Mouse (Mus musculus) thymus, postnatal 4 days (tissue): ENCODE results near the gene Vtn.
A peak's percentile ranks its signal among the peaks of the same experiment; 100 is the strongest.

Experiments
- DNase-seq: peaks from one replicate; pipeline ENCODE4 v3.0.0; 2021

Vtn gene

DNA sequence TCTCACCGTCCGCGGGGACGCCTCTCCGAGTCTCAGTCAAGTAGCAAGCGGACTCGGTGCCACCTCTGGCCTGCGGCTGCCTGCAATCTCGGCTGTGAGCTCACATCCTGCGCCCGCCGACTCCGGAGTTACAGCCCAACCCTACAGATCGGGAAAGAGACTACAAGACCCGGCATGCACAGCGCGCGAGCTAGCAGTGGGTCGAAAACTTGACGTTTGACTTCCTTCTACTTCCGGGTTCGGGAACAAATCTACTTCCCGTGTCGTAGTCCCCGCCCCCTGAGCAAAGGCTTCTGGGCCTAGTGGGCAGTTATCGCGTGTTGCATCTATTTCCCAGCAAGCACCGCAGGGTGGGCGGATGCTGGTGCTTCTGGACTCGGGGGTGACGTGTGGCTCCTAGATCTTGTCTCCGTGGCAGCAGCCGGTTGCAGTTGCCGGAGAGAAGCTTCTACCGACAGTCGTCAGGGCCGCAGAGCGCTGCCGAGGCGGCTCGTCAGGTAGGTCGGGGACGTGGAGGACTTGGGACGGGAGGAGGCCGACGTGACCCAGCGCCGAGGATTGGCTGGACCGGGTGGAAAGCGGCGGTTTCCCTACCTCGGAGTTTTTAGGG is 37.3 kb downstream of the Vtn start, which contains the start of the genes Tnfaip1 and Ift20:
TSS of gene Tnfaip1 (minus strand) at position 253 of the 610 bp plus-strand sequence.
TSS of gene Ift20 (plus strand) at position 282 of the 610 bp plus-strand sequence.
- DNase-seq: peak; percentile 97

DNA sequence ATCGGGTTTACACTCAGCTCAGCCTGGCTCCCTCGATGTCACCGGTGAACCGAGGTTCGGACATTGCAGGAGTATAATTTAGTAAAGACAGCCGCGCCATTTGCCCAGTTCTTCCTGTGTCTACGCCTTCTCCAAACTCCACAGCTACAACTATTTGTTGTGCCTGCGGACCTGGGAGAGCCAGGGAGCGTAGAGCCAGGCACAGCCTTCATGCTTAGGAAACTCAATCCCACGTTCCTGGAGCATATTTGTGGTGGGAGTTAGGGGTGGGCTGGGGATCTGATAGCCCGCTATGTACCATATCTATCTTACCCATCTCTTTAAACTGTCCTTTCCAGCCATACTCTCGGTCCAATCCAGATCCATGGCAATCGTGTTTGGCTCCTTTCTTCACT is 37.8 kb downstream of the Vtn start:
- no peak for DNase-seq

DNA sequence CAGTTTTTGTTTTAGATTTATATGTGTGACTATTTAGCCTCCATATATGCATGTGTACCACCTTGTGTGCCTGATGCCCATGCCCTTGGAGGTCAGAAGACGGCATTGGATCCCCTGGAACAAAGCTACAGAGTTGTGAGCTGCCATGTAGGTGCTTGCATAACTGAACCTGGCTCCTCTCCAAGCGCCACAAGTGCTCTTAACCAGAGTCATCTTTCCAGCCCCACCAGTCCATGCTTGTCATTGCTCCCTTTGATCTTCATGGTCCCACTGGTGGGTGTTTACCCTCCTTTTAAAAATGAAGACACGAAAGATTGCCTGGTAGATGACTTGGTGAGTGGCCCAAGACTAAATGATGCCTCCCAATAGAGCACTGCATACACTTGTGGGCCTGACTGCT is 41.5 kb downstream of the Vtn start:
- DNase-seq: no peak

DNA sequence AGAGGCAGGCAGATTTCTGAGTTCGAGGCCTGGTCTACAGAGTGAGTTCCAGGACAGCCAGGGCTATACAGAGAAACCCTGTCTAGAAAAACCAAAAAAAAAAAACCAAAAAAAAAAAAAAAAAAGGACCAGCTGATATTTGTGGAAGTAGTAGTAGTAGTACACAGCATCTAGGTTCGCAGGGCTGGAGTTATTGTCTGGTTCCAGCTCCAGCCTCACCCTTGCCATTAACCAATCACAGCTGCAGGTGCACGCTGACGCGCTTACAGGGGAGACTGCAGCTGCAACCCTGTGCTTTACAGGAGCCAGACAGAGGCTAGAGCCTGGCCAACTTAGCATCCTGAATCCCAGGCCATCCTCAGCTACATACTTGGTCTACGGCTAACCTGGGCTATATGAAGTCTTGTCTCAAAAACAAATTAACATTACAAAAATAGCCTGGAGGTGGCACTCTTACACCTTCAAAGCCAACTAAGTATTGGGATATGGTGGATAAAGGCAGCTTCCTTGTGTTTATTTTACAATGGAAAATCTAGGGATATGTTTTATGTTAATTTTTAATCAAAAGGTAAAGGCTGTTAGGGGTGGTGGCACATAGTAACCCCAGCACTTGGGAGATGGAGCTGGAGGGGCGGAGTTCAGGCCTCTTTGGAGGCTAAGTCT is 45.7 kb downstream of the Vtn start:
- DNase-seq: no peak

DNA sequence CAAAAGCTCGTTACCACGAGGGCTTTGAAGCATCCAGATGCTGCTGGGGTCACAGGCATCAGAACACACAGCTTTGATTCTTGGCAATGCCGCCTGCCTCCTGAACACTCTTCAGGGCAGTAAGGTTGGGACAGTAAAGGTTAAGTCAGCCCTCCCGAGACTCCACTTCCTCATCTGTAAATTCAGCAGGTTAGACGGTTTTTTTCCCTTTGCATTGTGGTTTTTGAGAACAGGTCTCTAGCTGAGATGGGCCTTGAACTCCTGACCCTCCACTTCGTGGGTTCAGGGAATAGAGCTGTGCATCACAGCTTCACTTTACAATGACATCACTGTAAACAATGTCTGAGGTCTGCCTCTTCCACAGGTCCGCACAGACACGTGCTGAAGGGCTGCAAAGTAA is 46.3 kb downstream of the Vtn start:
- no peak for DNase-seq

DNA sequence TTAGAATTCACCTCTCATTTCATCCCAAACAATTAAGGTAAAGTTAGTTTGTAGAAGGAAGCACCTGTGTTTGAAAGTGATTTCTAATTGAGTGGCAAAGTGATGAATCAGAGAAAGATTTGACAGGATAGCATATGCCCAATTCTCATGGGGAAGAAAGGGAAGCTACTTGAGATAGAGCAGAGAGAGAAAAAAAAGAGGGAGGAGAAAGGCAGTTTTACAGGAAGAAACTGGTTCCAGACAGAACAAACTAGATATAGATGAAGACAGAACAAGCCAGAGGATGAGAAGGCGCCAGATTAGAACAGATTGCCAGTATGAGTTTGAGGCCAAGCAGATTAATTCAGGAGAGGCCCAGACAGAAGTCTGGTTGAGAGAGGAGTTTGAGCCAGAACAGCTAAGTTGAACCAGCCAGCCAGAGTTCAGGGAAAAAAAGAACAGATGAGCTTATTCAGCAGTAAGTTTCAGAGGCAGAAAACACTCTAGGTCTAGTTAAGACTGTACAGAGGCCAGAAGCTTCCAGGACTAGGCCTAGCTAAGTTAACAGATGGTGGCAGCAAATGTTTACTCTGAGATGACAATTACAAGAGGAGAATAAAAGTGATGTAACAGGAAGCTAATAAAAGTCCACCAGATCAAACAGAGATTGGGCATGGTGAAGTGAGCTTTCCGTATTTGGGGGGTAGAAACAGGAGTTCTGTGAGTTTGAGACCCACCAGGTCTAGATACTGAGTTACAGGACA is 49.0 kb downstream of the Vtn start:
- no peak for DNase-seq

DNA sequence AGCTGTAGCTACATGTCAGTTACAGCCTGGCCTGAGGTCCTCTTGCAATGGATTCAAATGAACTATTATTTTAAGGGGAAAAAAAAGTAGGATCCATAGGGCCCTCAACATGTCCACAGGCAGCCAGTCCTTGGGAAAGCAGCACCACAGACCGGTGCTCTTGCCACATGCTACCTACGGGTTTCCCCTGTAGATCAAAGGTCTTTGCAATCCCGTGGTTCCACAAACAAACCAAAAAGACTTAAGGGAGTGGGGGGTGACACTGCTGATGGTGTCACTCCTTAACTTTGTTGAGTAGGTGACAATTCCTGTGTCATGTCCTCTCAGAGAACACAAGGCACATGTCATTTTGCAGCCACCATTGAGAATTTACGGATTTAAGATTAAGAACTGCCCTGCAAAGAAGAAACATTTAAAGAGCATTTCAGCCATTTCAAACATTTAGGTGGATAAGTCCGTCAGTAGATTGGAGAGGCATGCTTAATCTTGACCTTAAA is 50.6 kb downstream of the Vtn start:
- DNase-seq: no peak

DNA sequence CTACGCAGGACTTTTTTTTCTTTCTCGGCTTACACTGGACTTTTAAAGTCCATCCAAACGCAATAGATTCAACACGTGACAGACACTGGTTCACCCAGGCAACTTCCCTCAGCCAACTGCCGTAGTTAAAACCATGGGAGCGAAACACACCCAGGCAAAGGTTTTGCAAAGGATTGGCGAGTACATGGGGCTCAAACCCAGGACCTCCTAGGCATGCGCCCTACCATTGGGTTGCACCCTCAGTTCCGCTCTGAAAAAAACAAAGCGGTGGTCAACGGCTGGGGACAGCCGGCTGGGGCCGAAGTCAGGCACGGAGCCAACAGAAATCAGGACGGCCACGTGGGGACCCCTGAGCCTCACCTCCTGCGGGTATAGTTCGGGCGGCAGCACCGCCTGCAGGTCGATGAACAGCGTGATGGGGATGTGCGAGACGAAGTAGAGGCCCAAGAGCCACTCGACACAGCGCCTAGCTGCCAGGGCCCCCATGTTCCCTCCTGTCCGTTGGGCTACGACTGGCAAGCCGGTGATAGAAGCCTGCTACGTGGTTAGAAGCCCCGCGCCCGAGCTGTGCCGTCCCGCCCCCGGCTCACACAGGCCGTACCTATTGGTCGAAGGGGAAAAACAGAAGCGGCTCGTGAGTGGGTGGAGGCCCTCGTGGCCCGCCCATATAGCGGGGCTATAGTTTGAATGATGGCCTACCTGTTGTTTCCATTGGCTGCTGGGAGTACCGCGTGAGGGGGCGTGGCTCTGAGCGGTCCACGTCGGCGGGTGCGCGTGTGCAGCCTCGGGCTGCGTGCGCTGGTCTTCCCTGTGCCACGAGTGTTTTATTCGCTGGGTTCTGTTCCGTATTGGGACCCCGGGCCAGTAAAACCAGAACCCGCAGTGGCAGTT is 51.5 kb downstream of the Vtn start, which contains the start of gene Tmem97:
TSS of gene Tmem97 (minus strand) at position 610 of the 891 bp plus-strand sequence.
- DNase-seq: peak; percentile 95

DNA sequence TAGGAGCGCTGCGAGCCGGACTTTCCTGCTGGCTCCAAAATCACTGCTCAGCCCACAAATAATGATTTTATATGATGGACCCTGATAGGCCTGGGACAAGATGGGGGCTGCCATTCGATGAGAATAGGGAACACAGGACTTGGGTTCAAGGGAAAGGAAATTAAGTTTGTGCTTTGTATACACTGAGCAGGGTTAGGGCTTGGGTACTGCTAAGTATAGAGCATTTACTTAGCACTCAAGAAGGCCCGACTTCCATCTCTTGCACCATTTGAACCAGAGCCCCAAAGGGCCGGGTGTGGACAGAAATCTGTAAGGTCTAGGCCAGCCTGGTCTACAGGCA is 52.1 kb downstream of the Vtn start:
- DNase-seq: no peak
